ENCODE assay signal across 31 mouse cellular contexts in genomic region chr4:40914287-40914867, GRCm38 (mm10). TPM values are rescaled to one million over a fixed set of nuclear protein-coding genes. Genes with fewer than 3 reads are reported as not detected.
DNase-seq lines count a peak whose midpoint lies in the region; ATAC-seq and TF ChIP-seq lines count a peak whose summit lies in the region.
"Had no signal": no experiment of that assay in that cellular context is flagged by ENCODE, and none has a peak within 500 bp of the region (broad histone marks: within the 10 kb centered on the region; RNA-seq: fewer than 3 reads in every experiment).

No protein-coding gene starts in this region.

- POLR2A ChIA-PET in Patski (lab: Charles Lee) = no interaction called here

- no peak overlapping the region for H3K9ac ChIP-seq in kidney, embryonic 16.5 days (replicated peaks; ENCODE audit: low read length)
- H3K9ac ChIP-seq in intestine, embryonic 15.5 days = no peak overlapping the region
- H3K9ac ChIP-seq: heart, embryonic 12.5 days; hindbrain, embryonic 13.5 days; liver, embryonic 13.5 days; neural tube, embryonic 15.5 days had no signal

- H3K27me3 ChIP-seq in kidney, embryonic 16.5 days (ENCODE audit: insufficient read depth, low read length) = no peaks in the 10 kb centered on the region
- no peaks in the 10 kb centered on the region for H3K27me3 ChIP-seq in Patski
- no peaks in the 10 kb centered on the region for H3K27me3 ChIP-seq in intestine, embryonic 15.5 days (replicated peaks)
- no peaks in the 10 kb centered on the region for H3K27me3 ChIP-seq in small intestine, adult 2 months (ENCODE audit: control insufficient read depth, insufficient read depth, low read length)
- H3K27me3 ChIP-seq: heart, embryonic 12.5 days; hindbrain, embryonic 13.5 days; liver, embryonic 13.5 days; neural tube, embryonic 15.5 days had no signal

- intact Hi-C loops in left cerebral cortex, postnatal 36 days (cut with DNase I) = no loop called here

- in situ Hi-C loops in Patski (cut with MboI; ENCODE audit: low pct_unique_long_range_greater_than_20kb) = no loop called here

- H3K9me3 ChIP-seq in kidney, embryonic 16.5 days (ENCODE audit: low read length) = no peaks in the 10 kb centered on the region
- no peaks in the 10 kb centered on the region for H3K9me3 ChIP-seq in intestine, embryonic 15.5 days
- H3K9me3 ChIP-seq: heart, embryonic 12.5 days; hindbrain, embryonic 13.5 days; liver, embryonic 13.5 days; neural tube, embryonic 15.5 days had no signal

- peaks cover 5% of the 10 kb centered on the region for H3K4me1 ChIP-seq in kidney, embryonic 16.5 days (ENCODE audit: insufficient read depth, low read length)
- H3K4me1 ChIP-seq in intestine, embryonic 15.5 days (replicated peaks) = no peaks in the 10 kb centered on the region; the same call in 1 of the 2 replicates
- peaks cover 13% of the 10 kb centered on the region for H3K4me1 ChIP-seq in small intestine, adult 2 months (ENCODE audit: control insufficient read depth, insufficient read depth, insufficient read length, low read length)
- H3K4me1 ChIP-seq: hindbrain, embryonic 13.5 days; neural tube, embryonic 15.5 days had no signal

- TF ChIP-seq POLR2A in small intestine, adult 2 months (IDR thresholded peaks at IDR 0.05; ENCODE audit: low read depth, low read length) = no peak

- no peak overlapping the region for H3K4me2 ChIP-seq in kidney, embryonic 16.5 days (replicated peaks; ENCODE audit: low read depth, low read length)
- H3K4me2 ChIP-seq in intestine, embryonic 15.5 days (replicated peaks) = no peak overlapping the region
- H3K4me2 ChIP-seq: heart, embryonic 12.5 days; hindbrain, embryonic 13.5 days; liver, embryonic 13.5 days; neural tube, embryonic 15.5 days had no signal

- H3K27ac ChIP-seq in kidney, embryonic 16.5 days (ENCODE audit: low read length) = peak overlapping the region; percentile 32; the same call in 1 of the 2 replicates
- H3K27ac ChIP-seq in intestine, embryonic 15.5 days = no peak overlapping the region
- H3K27ac ChIP-seq in small intestine, adult 2 months (ENCODE audit: insufficient read depth, low read depth, low read length) = 0 out of 2 replicates have a peak overlapping the region, but pooled peaks have one; percentile 15
- H3K27ac ChIP-seq: hindbrain, embryonic 13.5 days; layer of hippocampus, adult 2 months; liver, embryonic 13.5 days; neural tube, embryonic 15.5 days had no signal

- H3K36me3 ChIP-seq in kidney, embryonic 16.5 days (ENCODE audit: insufficient read depth, low read length) = no peaks in the 10 kb centered on the region
- no peaks in the 10 kb centered on the region for H3K36me3 ChIP-seq in intestine, embryonic 15.5 days
- no peaks in the 10 kb centered on the region for H3K36me3 ChIP-seq in small intestine, adult 2 months (ENCODE audit: control insufficient read depth, insufficient read depth, low read length)
- H3K36me3 ChIP-seq: heart, embryonic 12.5 days; hindbrain, embryonic 13.5 days; liver, embryonic 13.5 days; neural tube, embryonic 15.5 days had no signal

- DNase-seq in kidney, postnatal 25 days = no peak
- peak; percentile 3 for DNase-seq in Patski (ENCODE audit: low read depth, low spot score)
- DNase-seq in urinary bladder, postnatal 36 days (ENCODE audit: low spot score in 2 of 2) = no peak
- DNase-seq in left cerebral cortex, postnatal 36 days (ENCODE audit: low spot score in 2 of 2) = no peak
- DNase-seq in thymus, postnatal 10 days (ENCODE audit: low spot score in 2 of 2) = no peak
- DNase-seq: adrenal gland, adult 8-10 months; cerebellum, adult 11-12 months; cerebellum, postnatal 14 days; heart, adult 18-20 months; heart, postnatal 10 days; kidney, postnatal 14 days; layer of hippocampus, postnatal 36 days; liver, embryonic 13.5 days; lung, adult 2 months; lung, postnatal 36 days; right cerebral cortex, adult 18-20 months; right cerebral cortex, postnatal 4 days; thymus, adult 2 months had no signal

- no peak for TF ChIP-seq CTCF in Patski (IDR thresholded peaks at IDR 0.05)
- TF ChIP-seq CTCF in small intestine, adult 2 months (IDR thresholded peaks at IDR 0.05; ENCODE audit: extremely low read depth, insufficient read length, insufficient replicate concordance, low read depth, low read length) = no peak

- no peak overlapping the region for H3K4me3 ChIP-seq in kidney, embryonic 16.5 days (ENCODE audit: low read length)
- H3K4me3 ChIP-seq in intestine, embryonic 15.5 days (replicated peaks) = no peak overlapping the region
- no peak overlapping the region for H3K4me3 ChIP-seq in small intestine, adult 2 months (ENCODE audit: low read depth, low read length)
- H3K4me3 ChIP-seq: heart, embryonic 12.5 days; hindbrain, embryonic 13.5 days; layer of hippocampus, adult 2 months; liver, embryonic 13.5 days; neural tube, embryonic 15.5 days had no signal

- ATAC-seq in kidney, embryonic 16.5 days (ENCODE audit: low FRiP score, low TSS enrichment) = no peak
- no peak for ATAC-seq in Patski
- peak; percentile 60; the same call in 1 of the 2 replicates for ATAC-seq in intestine, embryonic 15.5 days
- ATAC-seq: forebrain, embryonic 14.5 days; midbrain, embryonic 16.5 days had no signal

- CTCF ChIA-PET in Patski (lab: Charles Lee) = interaction anchor here (0.6 to 1.4 kb wide), 4 partner anchors 22 to 141 kb away, joined by 3 read pairs; no protein-coding TSS in a partner anchor

RNA-seq across cellular contexts. Expression of gene Spink4, which starts 5.5 kb away (rescaled TPM):
- polyA plus RNA-seq in kidney, embryonic 16.5 days (2015; fragmentation: Nextera tagmentation; extraction: Ambion mirVana) = not detected in 2 replicates
- polyA plus RNA-seq in Patski (2021) = not detected
- 309 and 393 TPM in 2 replicates for polyA plus RNA-seq in intestine, embryonic 15.5 days (2015; fragmentation: Nextera tagmentation; extraction: Ambion mirVana)
- 3,894 and 7,223 TPM in 2 replicates for polyA plus RNA-seq in small intestine, adult 2 months (2012; rRNA removed)
- total RNA-seq in left cerebral cortex, postnatal 36 days (2021) = not detected
- total RNA-seq: gastrocnemius, adult 8-10 months; heart, adult 18-20 months; layer of hippocampus, adult 2 months; layer of hippocampus, postnatal 36 days; left cerebral cortex, postnatal 25 days had no signal
- polyA plus RNA-seq: embryonic facial prominence, embryonic 14.5 days; forebrain, embryonic 14.5 days; frontal cortex, adult 2 months; hindbrain, embryonic 13.5 days; midbrain, embryonic 16.5 days; neural tube, embryonic 15.5 days had no signal

RNA-seq across cellular contexts. Expression of gene Bag1, which starts 33.7 kb away (rescaled TPM):
- polyA plus RNA-seq in kidney, embryonic 16.5 days (2015; fragmentation: Nextera tagmentation; extraction: Ambion mirVana) = 210 and 215 TPM in 2 replicates
- 140 TPM for polyA plus RNA-seq in Patski (2021)
- 172 and 190 TPM in 2 replicates for polyA plus RNA-seq in intestine, embryonic 15.5 days (2015; fragmentation: Nextera tagmentation; extraction: Ambion mirVana)
- polyA plus RNA-seq in small intestine, adult 2 months (2012; rRNA removed) = 163 and 200 TPM in 2 replicates
- 100 to 1,000 TPM; 170 to 211 TPM for total RNA-seq in left cerebral cortex, postnatal 36 days (2021)

RNA-seq across cellular contexts. Expression of gene Chmp5, which starts 33.8 kb away (rescaled TPM):
- 120 and 123 TPM in 2 replicates for polyA plus RNA-seq in kidney, embryonic 16.5 days (2015; fragmentation: Nextera tagmentation; extraction: Ambion mirVana)
- 110 TPM for polyA plus RNA-seq in Patski (2021)
- 100 and 110 TPM in 2 replicates for polyA plus RNA-seq in intestine, embryonic 15.5 days (2015; fragmentation: Nextera tagmentation; extraction: Ambion mirVana)
- polyA plus RNA-seq in small intestine, adult 2 months (2012; rRNA removed) = 2.4 and 5.5 TPM in 2 replicates
- 10 to 100 TPM; 81.2 to 81.6 TPM for total RNA-seq in left cerebral cortex, postnatal 36 days (2021)

RNA-seq across cellular contexts. Expression of gene Nfx1, which starts 56.3 kb away (rescaled TPM):
- polyA plus RNA-seq in kidney, embryonic 16.5 days (2015; fragmentation: Nextera tagmentation; extraction: Ambion mirVana) = 92.0 and 94.7 TPM in 2 replicates
- 45.7 TPM for polyA plus RNA-seq in Patski (2021)
- polyA plus RNA-seq in intestine, embryonic 15.5 days (2015; fragmentation: Nextera tagmentation; extraction: Ambion mirVana) = 71.8 and 74.7 TPM in 2 replicates
- 6.1 and 11.1 TPM in 2 replicates for polyA plus RNA-seq in small intestine, adult 2 months (2012; rRNA removed)
- total RNA-seq in left cerebral cortex, postnatal 36 days (2021) = 10 to 100 TPM; 67.3 to 78.5 TPM

Comparison
In these comparisons a context has a peak if more than half of its experiments do, and no peak if none do; other contexts are left out.
1. RNA of gene Spink4, which starts 5.5 kb away (polyA plus RNA-seq): 3,894 to 7,223 TPM in small intestine, adult 2 months and 309 to 393 TPM in intestine, embryonic 15.5 days; not detected in kidney, embryonic 16.5 days and not detected in Patski (single experiment); every median in the first group is over 100 times any median in the second.
2. RNA of gene Chmp5, which starts 33.8 kb away (polyA plus RNA-seq): 120 to 123 TPM in kidney, embryonic 16.5 days, 110 TPM in Patski (single experiment) and 100 to 110 TPM in intestine, embryonic 15.5 days; 2.4 to 5.5 TPM in small intestine, adult 2 months; every median in the first group is over 10 times any median in the second.